Mouse (Mus musculus) midbrain, embryonic 16.5 days (tissue): Measurements from ENCODE around the gene Arid4a. TPM values are rescaled to one million over a fixed set of nuclear protein-coding genes. Genes with fewer than 3 reads are reported as not detected.

Experiments
- ATAC-seq: fragments of 200-750 bp; cut with Nextera tagmentation; 2 replicates; pipeline ENCODE4 v1.8.0; 2017; ENCODE audit warnings: moderate TSS enrichment
- H3K27ac ChIP-seq: fragments of 300-500 bp; sonication (generic); 2 replicates; pipeline ENCODE4 v1.5.1; 2014; ENCODE audit warnings: mild to moderate bottlenecking, low read length, mixed read lengths
- H3K27me3 ChIP-seq: fragments of 300-500 bp; sonication (generic); 2 replicates; pipeline ENCODE4 v1.6.1; 2014; ENCODE audit warnings: low read depth, low read length, mixed read lengths; ENCODE audit not compliant: control insufficient read depth, insufficient read depth
- H3K36me3 ChIP-seq: fragments of 300-500 bp; sonication (generic); 2 replicates; pipeline ENCODE4 v1.6.1; 2014; ENCODE audit warnings: mild to moderate bottlenecking, low read length, moderate library complexity, mixed read lengths; ENCODE audit not compliant: control insufficient read depth, insufficient read depth
- H3K4me1 ChIP-seq: fragments of 300-500 bp; sonication (generic); 2 replicates; pipeline ENCODE4 v1.6.1; 2014; ENCODE audit warnings: mild to moderate bottlenecking, low read length, mixed read lengths; ENCODE audit not compliant: control insufficient read depth, insufficient read depth
- H3K4me2 ChIP-seq: fragments of 300-500 bp; sonication (generic); 2 replicates; pipeline ENCODE4 v1.6.1; 2014; ENCODE audit warnings: mild to moderate bottlenecking, low read length, mixed read lengths
- H3K4me3 ChIP-seq: fragments of 300-500 bp; sonication (generic); 2 replicates; pipeline ENCODE4 v1.5.1; 2014; ENCODE audit warnings: low read depth, mild to moderate bottlenecking, low read length, moderate library complexity, mixed read lengths
- H3K9ac ChIP-seq: fragments of 300-500 bp; sonication (generic); 2 replicates; pipeline ENCODE4 v1.6.1; 2014; ENCODE audit warnings: low read depth, low read length, mixed read lengths
- H3K9me3 ChIP-seq: fragments of 300-500 bp; sonication (generic); replicated peaks from 2 replicates; pipeline ENCODE4 v1.6.1; 2014; ENCODE audit warnings: mild to moderate bottlenecking, low read length, mixed read lengths; ENCODE audit not compliant: control insufficient read depth, poor library complexity, severe bottlenecking
- whole genome bisulfite sequencing: fragments of 180-500 bp; shearing (Covaris S2); extraction: QIAGEN DNeasy Blood & Tissue Kit; methylation state at CpG from one replicate; pipeline ENCODE4 v1.1.7; 2014; 5-methylcytosine and 5-hydroxymethylcytosine counted together
- polyA plus RNA-seq: library from polyadenylated mRNA; unstranded; fragments of >200 nt; fragmentation: Nextera tagmentation; extraction: Ambion mirVana; gene quantifications from 2 replicates; pipeline ENCODE4 v1.2.1, GENCODE M21; 2015

Arid4a gene
- polyA plus RNA-seq, 1 experiment from 2014 or later: 49.4 TPM

GRCm38 (mm10) chr12:71046501-71046900, 30.7 kb downstream of the Arid4a start:
- ATAC-seq: no peak
- peaks cover 2% of the 10 kb centered on the region; the same call in 1 of the 2 replicates for H3K36me3 ChIP-seq
- H3K4me3 ChIP-seq: no peak overlapping the region
- WGBS: over 99% methylated on average over 4 of the region's 4 CpGs
- no peaks in the 10 kb centered on the region for H3K9me3 ChIP-seq
- peaks cover 16% of the 10 kb centered on the region for H3K4me1 ChIP-seq
- H3K27ac ChIP-seq: peak overlapping the region; percentile 97; the same call in 1 of the 2 replicates
- no peak overlapping the region for H3K9ac ChIP-seq
- no peaks in the 10 kb centered on the region for H3K27me3 ChIP-seq
- H3K4me2 ChIP-seq: no peak overlapping the region

- no peaks in the 10 kb centered on the region for H3K36me3 ChIP-seq
- WGBS: 27% methylated on average over 8 of the region's 8 CpGs
Observed at GRCm38 (mm10) chr12:71047473-71048078, 31.8 kb downstream of the Arid4a start.

GRCm38 (mm10) chr12:71048117-71048516, 32.3 kb downstream of the Arid4a start:
- Histone ChIP-seq H3K27ac (peak overlapping the region; percentile 97), H3K4me3 (peak overlapping the region; percentile 52), H3K36me3 (no peaks in the 10 kb centered on the region), H3K4me1 (peaks cover 24% of the 10 kb centered on the region), H3K4me2 (peak overlapping the region; percentile 82), H3K9ac (peak overlapping the region; percentile 70), H3K27me3 (no peaks in the 10 kb centered on the region), H3K9me3 (no peaks in the 10 kb centered on the region)
- peak; percentile 92 for ATAC-seq
- WGBS: 2% methylated on average over 7 of the region's 7 CpGs

More at GRCm38 (mm10) chr12:71047473-71048078, 31.8 kb downstream of the Arid4a start:
- H3K4me3 ChIP-seq: peak overlapping the region; percentile 52
- H3K9ac ChIP-seq: peak overlapping the region; percentile 70
- peak overlapping the region; percentile 97 for H3K27ac ChIP-seq
- peak overlapping the region; percentile 82 for H3K4me2 ChIP-seq
- no peaks in the 10 kb centered on the region for H3K9me3 ChIP-seq
- peaks cover 18% of the 10 kb centered on the region for H3K4me1 ChIP-seq
- peak; percentile 72; the same call in 1 of the 2 replicates for ATAC-seq
- H3K27me3 ChIP-seq: no peaks in the 10 kb centered on the region

- Histone ChIP-seq H3K4me3 (peak overlapping the region; percentile 52), H3K9ac (peak overlapping the region; percentile 70), H3K4me2 (peak overlapping the region; percentile 82), H3K36me3 (no peaks in the 10 kb centered on the region), H3K27ac (peak overlapping the region; percentile 97), H3K4me1 (peaks cover 26% of the 10 kb centered on the region), H3K9me3 (no peaks in the 10 kb centered on the region), H3K27me3 (no peaks in the 10 kb centered on the region)
- 22% methylated on average over 1 of the region's 1 CpGs for WGBS
- ATAC-seq: no peak
Observed at GRCm38 (mm10) chr12:71048561-71048960, 32.8 kb downstream of the Arid4a start.

- 63% methylated on average over 10 of the region's 10 CpGs for WGBS
- ATAC-seq: 0 out of 2 replicates have a peak, but pooled peaks have one; percentile 30
- Histone ChIP-seq H3K9me3 (no peaks in the 10 kb centered on the region), H3K4me2 (peak overlapping the region; percentile 82), H3K27ac (peak overlapping the region; percentile 79), H3K36me3 (no peaks in the 10 kb centered on the region), H3K4me1 (peaks cover 26% of the 10 kb centered on the region), H3K27me3 (no peaks in the 10 kb centered on the region), H3K4me3 (peak overlapping the region; percentile 52), H3K9ac (peak overlapping the region; percentile 69)
Observed at GRCm38 (mm10) chr12:71049596-71050265, 33.9 kb downstream of the Arid4a start.

GRCm38 (mm10) chr12:71051079-71051478, 35.3 kb downstream of the Arid4a start:
- Histone ChIP-seq H3K36me3 (no peaks in the 10 kb centered on the region), H3K9ac (no peak overlapping the region), H3K4me1 (peaks cover 26% of the 10 kb centered on the region), H3K9me3 (no peaks in the 10 kb centered on the region), H3K27ac (no peak overlapping the region), H3K27me3 (no peaks in the 10 kb centered on the region), H3K4me2 (no peak overlapping the region), H3K4me3 (no peak overlapping the region)
- WGBS: 82% methylated on average over 3 of the region's 3 CpGs
- no peak for ATAC-seq

- Histone ChIP-seq H3K4me1 (peaks cover 19% of the 10 kb centered on the region), H3K4me3 (no peak overlapping the region), H3K9me3 (no peaks in the 10 kb centered on the region), H3K36me3 (no peaks in the 10 kb centered on the region; the same call in 1 of the 2 replicates), H3K4me2 (no peak overlapping the region), H3K9ac (no peak overlapping the region), H3K27me3 (no peaks in the 10 kb centered on the region), H3K27ac (no peak overlapping the region)
- WGBS: 94% methylated on average over 7 of the region's 7 CpGs
- no peak for ATAC-seq
Observed at GRCm38 (mm10) chr12:71052341-71052995, 36.7 kb downstream of the Arid4a start.

GRCm38 (mm10) chr12:71053031-71053430, 37.2 kb downstream of the Arid4a start:
- no peak overlapping the region for H3K4me3 ChIP-seq
- H3K27ac ChIP-seq: no peak overlapping the region
- H3K27me3 ChIP-seq: no peaks in the 10 kb centered on the region
- no peak for ATAC-seq
- no peaks in the 10 kb centered on the region for H3K9me3 ChIP-seq
- peaks cover 15% of the 10 kb centered on the region for H3K4me1 ChIP-seq
- no peak overlapping the region for H3K4me2 ChIP-seq
- 71% methylated on average over 1 of the region's 1 CpGs for WGBS
- H3K9ac ChIP-seq: no peak overlapping the region
- H3K36me3 ChIP-seq: no peaks in the 10 kb centered on the region; the same call in 1 of the 2 replicates

- ATAC-seq: no peak
- H3K36me3 ChIP-seq: no peaks in the 10 kb centered on the region; the same call in 1 of the 2 replicates
Observed at GRCm38 (mm10) chr12:71053486-71053885, 37.7 kb downstream of the Arid4a start.

More at GRCm38 (mm10) chr12:71053486-71053885, 37.7 kb downstream of the Arid4a start:
- no peak overlapping the region for H3K4me3 ChIP-seq
- peaks cover 15% of the 10 kb centered on the region for H3K4me1 ChIP-seq
- no peaks in the 10 kb centered on the region for H3K9me3 ChIP-seq
- H3K4me2 ChIP-seq: no peak overlapping the region
- H3K27me3 ChIP-seq: no peaks in the 10 kb centered on the region
- no peak overlapping the region for H3K9ac ChIP-seq
- WGBS: 92% methylated on average over 1 of the region's 1 CpGs
- H3K27ac ChIP-seq: no peak overlapping the region
